Mouse (Mus musculus): ENCODE measurements at regions not wholly inside any gene's neighbourhood (a gene's known extent, or its start where the extent isn't known, plus 50 kb on each side); places are given as distances from the start of the nearest gene placed in this dataset.

DNA sequence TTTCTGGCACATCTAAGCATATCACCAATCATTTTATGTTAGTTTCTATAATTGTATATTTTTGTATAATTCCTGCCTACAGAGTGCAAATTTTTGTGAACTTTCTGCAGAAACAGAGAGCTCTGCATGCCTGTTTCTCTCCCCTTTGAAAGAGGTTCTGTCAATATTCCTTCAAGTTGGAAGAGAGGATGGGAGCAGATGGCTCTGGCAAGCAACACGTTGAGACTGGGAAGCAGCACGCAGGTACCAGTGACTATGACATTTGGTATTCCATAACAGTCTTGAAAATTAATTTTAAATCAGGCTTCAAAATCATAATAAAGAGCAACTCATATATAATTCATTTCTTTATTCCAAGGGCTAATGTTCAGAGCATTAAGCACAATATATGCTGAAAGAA lies 795.7 kb upstream of the Adgrl2 start:
- TF ChIP-seq CTCF (IDR thresholded peaks at IDR 0.05; ENCODE audit: extremely low read depth, insufficient read length, insufficient replicate concordance, low read depth, low read length) (no peak), POLR2A (IDR thresholded peaks at IDR 0.05; ENCODE audit: low read depth, low read length) (no peak)
